Mouse (Mus musculus): ENCODE data around the gene Nfkbia. TPM values are rescaled to one million over a fixed set of nuclear protein-coding genes. Genes with fewer than 3 reads are reported as not detected.

Nfkbia gene
- polyA plus RNA-seq, 1 experiment: 272 TPM

DNA sequence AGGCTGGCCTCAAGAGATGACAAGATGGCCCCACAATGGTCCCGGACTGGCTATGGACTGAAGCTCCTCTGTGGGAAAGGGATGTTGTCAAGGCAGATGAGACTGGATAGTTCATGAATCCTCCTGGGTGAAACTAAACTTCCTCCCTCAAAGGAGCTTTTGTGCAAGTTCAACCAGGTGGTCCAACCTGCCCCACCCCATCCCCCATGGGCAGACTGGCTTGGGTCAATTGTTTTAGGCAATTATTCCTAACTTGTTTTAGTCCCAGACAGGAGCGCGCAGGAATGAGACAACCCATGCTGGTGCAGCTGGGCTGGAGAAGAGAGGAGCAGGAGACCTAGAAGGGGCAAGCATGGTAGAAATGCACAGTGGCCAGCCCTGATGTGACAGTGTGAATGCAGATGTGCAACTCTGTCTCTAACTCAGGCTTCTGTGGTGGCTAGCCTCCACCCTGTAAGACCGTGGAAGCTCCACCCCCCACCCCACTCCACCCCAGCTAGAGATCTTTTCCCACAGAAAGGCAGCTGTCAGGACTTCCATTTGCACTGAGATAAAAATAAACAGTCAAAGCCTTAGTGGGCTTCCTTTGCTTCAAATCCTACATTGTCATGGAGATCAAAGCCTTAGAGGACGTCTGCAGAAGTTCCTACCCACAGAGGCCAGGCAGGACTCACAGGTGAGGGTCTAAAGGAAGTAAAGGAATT, 3.6 kb upstream of the Nfkbia start:
- Histone ChIP-seq H3K36me3 (ENCODE audit: control insufficient read depth, insufficient read depth, low read length) (peaks cover 6% of the 10 kb centered on the region), H3K27me3 (ENCODE audit: control insufficient read depth, insufficient read depth, low read length) (no peaks in the 10 kb centered on the region), H3K4me3 (ENCODE audit: low read depth, low read length) (no peak overlapping the region), H3K4me1 (ENCODE audit: control insufficient read depth, insufficient read depth, insufficient read length, low read length) (peaks cover 8% of the 10 kb centered on the region), H3K27ac (ENCODE audit: insufficient read depth, low read depth, low read length) (no peak overlapping the region)
- 72% methylated on average over 5 of the region's 5 CpGs for whole genome bisulfite sequencing
- TF ChIP-seq CTCF (IDR thresholded peaks at IDR 0.05; ENCODE audit: extremely low read depth, insufficient read length, insufficient replicate concordance, low read depth, low read length) (no peak), POLR2A (IDR thresholded peaks at IDR 0.05; ENCODE audit: low read depth, low read length) (no peak)

GRCm38 (mm10) chr12:55495114-55495901, 2.9 kb upstream of the Nfkbia start:
- Histone ChIP-seq H3K4me1 (ENCODE audit: control insufficient read depth, insufficient read depth, insufficient read length, low read length) (peaks cover 10% of the 10 kb centered on the region), H3K4me3 (ENCODE audit: low read depth, low read length) (no peak overlapping the region), H3K27me3 (ENCODE audit: control insufficient read depth, insufficient read depth, low read length) (no peaks in the 10 kb centered on the region), H3K36me3 (ENCODE audit: control insufficient read depth, insufficient read depth, low read length) (peaks cover 14% of the 10 kb centered on the region), H3K27ac (ENCODE audit: insufficient read depth, low read depth, low read length) (no peak overlapping the region)
- 25% methylated on average over 9 of the region's 9 CpGs for WGBS
- TF ChIP-seq POLR2A (IDR thresholded peaks at IDR 0.05; ENCODE audit: low read depth, low read length) (no peak), CTCF (IDR thresholded peaks at IDR 0.05; ENCODE audit: extremely low read depth, insufficient read length, insufficient replicate concordance, low read depth, low read length) (peak; percentile 80; the same call in 1 of the 2 replicates)

DNA sequence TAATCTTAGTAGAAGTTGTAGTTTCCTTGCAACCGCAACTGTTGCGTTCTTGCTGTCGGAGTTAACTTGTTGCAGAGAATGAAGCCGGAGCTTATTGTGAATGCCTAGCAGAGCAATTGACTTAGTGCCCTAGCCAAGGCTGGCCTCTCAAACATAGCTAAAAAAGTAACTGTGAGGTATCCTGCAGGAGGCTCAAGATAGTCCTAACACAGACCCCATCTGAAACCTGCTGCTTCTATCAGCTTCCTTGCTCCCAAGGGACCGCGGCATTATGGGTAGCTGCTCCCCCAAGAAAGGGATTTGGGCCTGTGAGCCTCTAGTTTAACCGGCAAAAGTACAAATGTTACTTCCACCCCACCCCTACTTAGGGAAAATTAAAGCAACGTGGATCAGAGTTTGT, 934 bp upstream of the Nfkbia start:
- Histone ChIP-seq H3K4me1 (ENCODE audit: control insufficient read depth, insufficient read depth, insufficient read length, low read length) (peaks cover 11% of the 10 kb centered on the region), H3K36me3 (ENCODE audit: control insufficient read depth, insufficient read depth, low read length) (peaks cover 33% of the 10 kb centered on the region), H3K27me3 (ENCODE audit: control insufficient read depth, insufficient read depth, low read length) (no peaks in the 10 kb centered on the region), H3K27ac (ENCODE audit: insufficient read depth, low read depth, low read length) (peak overlapping the region; percentile 100), H3K4me3 (ENCODE audit: low read depth, low read length) (no peak overlapping the region)
- TF ChIP-seq CTCF (IDR thresholded peaks at IDR 0.05; ENCODE audit: extremely low read depth, insufficient read length, insufficient replicate concordance, low read depth, low read length): no peak
- TF ChIP-seq POLR2A (IDR thresholded peaks at IDR 0.05; ENCODE audit: low read depth, low read length): no peak
- 74% methylated on average over 8 of the region's 8 CpGs for WGBS

DNA sequence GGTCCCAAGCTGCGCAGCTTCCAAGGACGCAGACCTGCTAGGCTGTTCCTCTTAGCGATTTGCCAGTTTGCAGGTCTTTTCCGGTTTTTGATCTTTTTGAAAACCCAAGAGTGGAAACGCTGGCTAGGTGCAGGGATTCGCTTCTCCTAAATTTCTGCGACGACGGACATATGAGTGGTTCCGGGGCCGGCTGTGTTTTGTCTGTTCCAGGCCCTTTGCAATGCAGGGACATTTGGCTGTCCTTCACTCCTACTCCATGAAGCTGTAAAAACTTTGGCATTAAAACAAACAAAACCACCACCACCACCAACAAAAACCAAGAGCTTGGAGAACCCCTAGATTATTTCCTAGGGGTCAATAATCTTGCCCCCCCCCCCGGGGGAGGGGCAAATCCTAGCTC, 494 bp upstream of the Nfkbia start:
- Histone ChIP-seq H3K27me3 (ENCODE audit: control insufficient read depth, insufficient read depth, low read length) (no peaks in the 10 kb centered on the region), H3K27ac (ENCODE audit: insufficient read depth, low read depth, low read length) (peak overlapping the region; percentile 100), H3K36me3 (ENCODE audit: control insufficient read depth, insufficient read depth, low read length) (peaks cover 36% of the 10 kb centered on the region), H3K4me3 (ENCODE audit: low read depth, low read length) (peak overlapping the region; percentile 75), H3K4me1 (ENCODE audit: control insufficient read depth, insufficient read depth, insufficient read length, low read length) (peaks cover 14% of the 10 kb centered on the region)
- TF ChIP-seq POLR2A (IDR thresholded peaks at IDR 0.05; ENCODE audit: low read depth, low read length): no peak
- no peak for TF ChIP-seq CTCF (IDR thresholded peaks at IDR 0.05; ENCODE audit: extremely low read depth, insufficient read length, insufficient replicate concordance, low read depth, low read length)
- 5% methylated on average over 12 of the region's 12 CpGs for WGBS

DNA sequence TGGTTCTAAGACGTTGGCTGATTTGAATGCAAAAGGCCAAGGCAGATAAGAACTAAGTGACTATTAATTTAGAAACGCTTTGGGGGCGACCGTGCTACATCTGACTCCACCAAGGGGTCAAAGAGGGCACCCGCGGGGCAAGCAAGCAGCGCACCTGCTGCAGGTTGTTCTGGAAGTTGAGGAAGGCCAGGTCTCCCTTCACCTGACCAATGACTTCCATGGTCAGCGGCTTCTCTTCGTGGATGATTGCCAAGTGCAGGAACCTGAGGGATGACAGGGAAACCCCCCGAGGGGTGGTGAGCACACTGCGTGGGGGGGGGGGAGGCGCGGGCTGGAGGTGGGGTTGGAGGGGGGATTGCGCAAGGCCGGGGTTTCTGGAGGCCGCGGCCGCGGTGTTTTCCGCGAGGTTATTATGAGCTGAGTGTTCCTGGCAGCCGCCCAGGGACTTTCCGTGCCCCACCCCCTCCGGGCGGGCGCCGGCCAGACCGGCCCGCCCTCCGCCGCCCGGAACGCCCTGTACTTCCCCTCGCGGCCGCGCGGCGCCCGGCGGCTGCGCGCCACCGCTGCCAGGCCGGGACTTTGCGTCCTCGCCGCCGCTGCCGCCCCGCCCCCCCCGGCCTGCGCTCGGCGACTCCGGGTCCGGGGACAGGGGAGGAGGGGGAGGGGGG, 797 bp downstream of the Nfkbia start:
- peaks cover 39% of the 10 kb centered on the region for H3K36me3 ChIP-seq (ENCODE audit: control insufficient read depth, insufficient read depth, low read length)
- 2% methylated on average over 42 of the region's 57 CpGs for WGBS
- H3K27ac ChIP-seq (ENCODE audit: insufficient read depth, low read depth, low read length): peak overlapping the region; percentile 100
- TF ChIP-seq CTCF (IDR thresholded peaks at IDR 0.05; ENCODE audit: extremely low read depth, insufficient read length, insufficient replicate concordance, low read depth, low read length) (peak; percentile 14; the same call in 1 of the 2 replicates), POLR2A (IDR thresholded peaks at IDR 0.05; ENCODE audit: low read depth, low read length) (no peak; the same call in 1 of the 2 replicates)
- peak overlapping the region; percentile 92 for H3K4me3 ChIP-seq (ENCODE audit: low read depth, low read length)
- H3K4me1 ChIP-seq (ENCODE audit: control insufficient read depth, insufficient read depth, insufficient read length, low read length): peaks cover 22% of the 10 kb centered on the region
- no peaks in the 10 kb centered on the region for H3K27me3 ChIP-seq (ENCODE audit: control insufficient read depth, insufficient read depth, low read length)

- H3K27me3 ChIP-seq (ENCODE audit: control insufficient read depth, insufficient read depth, low read length): no peaks in the 10 kb centered on the region
- peaks cover 39% of the 10 kb centered on the region for H3K36me3 ChIP-seq (ENCODE audit: control insufficient read depth, insufficient read depth, low read length)
- peak overlapping the region; percentile 92 for H3K4me3 ChIP-seq (ENCODE audit: low read depth, low read length)
- H3K4me1 ChIP-seq (ENCODE audit: control insufficient read depth, insufficient read depth, insufficient read length, low read length): peaks cover 26% of the 10 kb centered on the region
- 39% methylated on average over 13 of the region's 13 CpGs for WGBS
- no peak for TF ChIP-seq CTCF (IDR thresholded peaks at IDR 0.05; ENCODE audit: extremely low read depth, insufficient read length, insufficient replicate concordance, low read depth, low read length)
- no peak for TF ChIP-seq POLR2A (IDR thresholded peaks at IDR 0.05; ENCODE audit: low read depth, low read length)
- peak overlapping the region; percentile 99 for H3K27ac ChIP-seq (ENCODE audit: insufficient read depth, low read depth, low read length)
Observed at GRCm38 (mm10) chr12:55490722-55491449, 1.6 kb downstream of the Nfkbia start.
